Mouse (Mus musculus): Measurements from ENCODE around the gene Tmem151a.

The Tmem151a gene

DNA sequence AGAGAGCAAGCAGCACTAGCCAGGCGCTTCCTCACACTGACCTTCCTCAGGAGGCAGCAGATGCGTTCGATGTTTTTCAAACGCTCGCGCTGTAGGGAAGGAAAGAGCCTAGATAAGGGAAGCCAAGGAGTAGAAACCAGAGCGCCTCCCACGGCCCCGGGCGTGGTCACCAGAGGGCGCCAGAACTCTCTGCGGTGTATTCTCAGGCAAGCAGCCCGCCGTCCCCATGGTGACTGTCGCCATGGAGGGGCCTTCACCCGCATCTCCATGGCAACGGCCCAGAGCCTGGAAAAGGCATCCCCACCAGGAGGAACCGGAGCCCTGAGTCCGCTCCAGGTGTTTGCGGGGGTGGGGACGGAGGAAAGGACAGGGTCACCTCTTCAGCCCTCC, 8.9 kb upstream of the Tmem151a start:
- DNase-seq = peak; percentile 96 to 98

- DNase-seq = no peak
These were observed 8.3 kb upstream of the Tmem151a start for GRCm38 (mm10) chr19:5093481-5094242.

GRCm38 (mm10) chr19:5092083-5092482, 6.8 kb upstream of the Tmem151a start:
- peak in 1 of 2 experiments; percentile 22 for DNase-seq

GRCm38 (mm10) chr19:5089324-5089723, 4.0 kb upstream of the Tmem151a start:
- DNase-seq = peak in 1 of 2 experiments; percentile 31

DNA sequence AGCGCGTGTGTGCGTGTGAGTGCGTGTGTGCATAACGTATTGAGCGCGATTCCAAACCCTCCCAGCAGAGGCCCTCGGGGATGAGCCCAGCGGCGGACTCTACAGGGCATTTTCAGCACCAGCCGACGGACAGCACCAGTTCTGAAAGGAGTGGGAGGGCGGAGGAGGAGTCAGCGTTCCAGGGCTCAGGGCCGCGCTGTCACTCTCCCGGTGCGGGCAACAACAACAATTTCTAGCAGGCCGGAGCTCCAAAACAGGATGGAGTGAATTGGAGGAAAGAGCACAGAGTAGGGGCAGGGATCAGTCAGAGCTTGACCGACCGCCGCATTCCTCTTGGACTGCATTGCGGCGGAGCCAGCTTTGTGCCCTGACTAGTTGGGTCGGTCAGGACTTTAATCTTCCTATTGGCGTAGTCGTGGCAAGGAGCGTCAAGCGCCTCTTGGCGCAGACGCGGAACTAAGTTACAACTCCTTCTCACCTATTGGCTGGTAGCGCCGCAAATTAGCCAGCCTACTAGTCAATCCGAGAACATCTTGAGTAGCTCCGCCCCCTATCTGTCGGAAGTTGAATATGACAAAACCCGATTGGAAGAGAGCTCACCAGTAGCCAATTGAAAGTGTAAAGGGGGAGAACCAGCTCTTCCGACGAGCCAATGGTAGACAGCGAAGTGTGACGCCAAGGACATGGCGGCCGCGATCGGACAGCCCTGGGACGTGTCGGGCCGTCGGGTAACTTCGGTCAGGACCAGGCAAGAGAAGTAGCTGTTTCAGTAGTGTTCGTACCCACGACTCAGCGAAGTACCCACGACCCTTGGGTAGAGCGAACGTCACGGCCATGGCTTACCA, 2.8 kb upstream of the Tmem151a start, which contains the start of gene Yif1a:
Yif1a (plus strand) TSS at position 655 of the 845 bp plus-strand sequence.
- DNase-seq = peak; percentile 90 to 98

DNA sequence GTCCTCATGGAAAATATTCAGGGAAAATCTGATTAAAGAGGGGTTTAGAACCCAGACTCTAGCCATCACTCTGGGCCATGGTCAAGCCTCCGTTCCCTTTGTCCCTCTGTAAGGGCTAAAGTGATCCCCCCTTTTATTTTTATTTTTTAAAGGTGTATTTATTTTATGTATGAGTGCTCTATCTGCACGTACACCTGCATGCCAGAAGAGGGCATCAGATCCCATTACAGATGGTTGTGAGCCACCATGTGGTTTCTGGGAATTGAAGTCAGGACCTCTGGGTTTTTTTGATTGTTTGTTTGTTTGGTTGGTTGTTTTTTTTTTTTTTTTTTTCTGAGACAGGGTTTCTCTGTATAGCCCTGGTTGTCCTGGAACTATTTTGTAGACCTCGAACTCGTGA, 1.2 kb upstream of the Tmem151a start:
- DNase-seq = peak in 1 of 2 experiments; percentile 14

DNA sequence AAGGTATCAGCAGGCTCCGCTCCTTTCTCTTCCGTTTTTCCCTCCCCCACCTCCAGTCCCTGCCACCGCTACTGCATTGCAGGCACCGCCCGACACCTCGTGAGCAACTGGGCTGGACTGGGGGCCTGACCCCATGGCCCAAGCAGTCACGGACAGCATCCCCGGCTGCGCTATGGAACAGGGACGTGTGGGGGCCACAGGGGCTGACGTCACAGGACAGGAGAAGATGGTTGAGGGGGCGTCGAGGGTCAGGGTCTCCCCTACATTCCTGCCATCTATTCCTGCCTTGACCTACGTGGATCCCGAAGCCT, 542 bp downstream of the Tmem151a start:
- DNase-seq = peak; percentile 49 to 57

DNA sequence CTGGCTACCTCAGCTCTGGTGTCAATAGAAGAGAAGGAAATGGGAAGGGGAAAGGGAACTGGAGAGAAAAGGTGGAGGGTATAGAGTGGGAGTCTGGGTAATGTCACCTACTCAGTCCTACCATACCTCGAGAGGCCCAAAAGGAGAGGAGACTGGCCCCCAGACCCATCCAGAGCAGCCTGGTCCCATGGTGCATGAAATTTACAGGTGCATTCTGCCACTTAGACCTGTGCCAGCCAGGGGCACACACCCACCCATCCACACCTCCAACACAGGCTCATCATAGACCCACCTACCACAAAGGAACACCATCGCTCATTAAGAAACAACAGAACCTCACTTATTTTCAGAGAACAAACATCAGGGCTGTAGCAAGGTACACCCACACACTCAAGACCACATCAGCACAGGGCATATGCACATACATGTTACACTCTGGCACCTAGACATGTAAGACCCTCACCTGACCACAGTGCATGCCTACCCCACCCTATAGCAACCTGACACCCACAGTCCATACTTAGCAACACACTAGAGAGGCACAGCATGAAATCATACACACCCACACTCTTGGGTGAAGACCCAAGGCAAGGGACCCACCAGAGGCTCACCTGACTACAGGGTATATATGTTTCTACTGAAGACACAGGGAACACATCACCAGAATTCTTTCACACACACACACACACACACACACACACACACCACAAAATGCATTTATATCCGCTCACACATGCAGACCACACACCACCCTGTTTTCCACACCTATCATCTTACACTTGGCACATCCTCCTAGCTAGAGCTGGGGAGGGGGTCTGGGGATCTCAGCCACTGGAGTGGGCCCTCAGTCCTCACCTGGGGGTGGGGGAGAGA, 1.1 kb downstream of the Tmem151a start:
- DNase-seq = peak in 1 of 2 experiments; percentile 25

DNA sequence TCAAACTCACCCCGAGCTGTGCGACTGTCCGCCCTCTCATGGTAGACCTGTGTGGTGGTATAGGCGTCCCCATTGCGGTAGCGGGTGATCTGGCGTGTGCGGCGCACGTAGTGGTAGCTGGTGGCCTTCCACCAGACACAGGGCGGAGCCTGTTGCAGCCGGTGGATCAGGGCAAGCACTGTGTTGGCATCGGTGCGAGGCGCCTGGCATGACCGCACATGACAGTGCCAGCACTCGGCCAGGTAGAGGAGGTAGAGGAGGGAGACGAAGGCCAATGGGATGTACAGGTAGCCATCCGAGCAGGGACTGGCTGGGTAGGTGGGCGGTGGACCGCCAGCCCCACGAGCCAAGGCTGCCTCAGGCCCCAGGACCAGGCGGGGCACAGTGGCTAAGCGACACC, 2.7 kb downstream of the Tmem151a start:
- DNase-seq = peak; percentile 53 to 54

DNA sequence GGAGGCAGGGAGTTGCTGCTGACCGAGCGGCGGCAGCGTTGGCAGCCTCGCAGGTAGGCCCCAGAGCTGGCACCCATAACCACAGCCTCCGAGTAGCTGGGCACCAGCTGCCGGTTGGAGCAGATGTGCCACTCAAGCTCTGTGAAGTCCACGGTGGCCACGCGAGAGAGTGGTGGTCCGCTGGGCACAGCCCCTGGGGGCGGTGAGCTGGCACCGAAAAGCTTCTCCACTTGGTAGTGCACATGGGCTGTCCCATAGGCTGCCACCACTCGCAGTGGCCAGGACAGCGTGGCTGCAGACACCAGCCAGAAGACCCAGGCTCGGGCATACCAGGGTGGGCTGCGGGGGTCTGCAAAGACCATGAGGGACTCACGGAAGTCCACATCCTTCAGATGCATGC, 3.3 kb downstream of the Tmem151a start:
- no peak for DNase-seq

GRCm38 (mm10) chr19:5079279-5079678, 6.1 kb downstream of the Tmem151a start:
- no peak for DNase-seq

DNA sequence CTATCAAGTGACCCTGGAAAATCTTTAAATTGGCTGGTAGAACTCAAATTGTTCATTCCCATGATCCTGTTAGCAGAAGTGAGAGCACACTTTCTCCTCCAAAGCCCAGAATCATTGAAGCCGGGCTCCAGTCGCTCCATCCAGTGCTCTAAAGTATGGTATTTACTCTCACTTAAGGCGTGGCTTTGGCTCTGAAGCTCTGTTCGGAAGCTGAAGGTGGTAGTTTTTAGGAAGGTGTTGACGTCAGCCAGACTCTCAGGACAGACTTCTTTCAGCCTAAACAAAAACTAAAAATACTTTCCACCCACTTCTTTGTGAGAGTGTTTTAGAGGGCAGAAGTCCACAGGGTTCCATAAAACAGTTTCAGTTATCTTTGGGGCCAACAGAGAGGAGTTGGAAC, 11.8 kb downstream of the Tmem151a start:
- DNase-seq = no peak

GRCm38 (mm10) chr19:5073028-5073427, 12.3 kb downstream of the Tmem151a start:
- peak; percentile 66 to 74 for DNase-seq

DNA sequence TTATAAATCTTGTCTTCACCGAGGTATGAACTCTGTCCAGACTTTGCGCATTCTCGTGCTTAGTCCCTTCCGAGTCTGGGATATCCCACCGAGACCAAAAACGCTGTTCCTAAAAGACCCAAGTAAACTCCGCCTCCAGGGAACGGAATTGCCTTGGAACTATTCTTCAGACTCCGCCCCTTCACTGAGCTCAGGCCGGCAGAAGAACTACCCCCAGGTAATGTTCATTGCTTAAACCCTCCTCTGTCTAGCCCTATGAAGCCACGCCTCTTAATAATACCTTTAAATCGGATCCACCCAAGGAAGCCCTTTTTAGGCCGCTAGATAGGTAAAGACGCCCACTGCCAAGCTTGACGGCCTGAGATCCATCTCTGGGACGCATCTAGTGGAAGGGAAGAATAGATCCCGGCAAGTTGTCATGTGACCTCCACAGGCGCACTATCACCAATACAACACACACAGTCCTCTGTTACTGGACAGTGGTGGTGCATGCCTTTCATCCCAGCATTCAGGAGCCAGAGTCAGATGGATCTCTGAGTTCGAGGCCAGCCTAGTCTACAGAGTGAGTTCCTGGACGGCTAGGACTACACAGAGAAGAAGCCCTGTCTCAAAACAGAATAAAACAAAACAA, 12.8 kb downstream of the Tmem151a start:
- DNase-seq = no peak

DNA sequence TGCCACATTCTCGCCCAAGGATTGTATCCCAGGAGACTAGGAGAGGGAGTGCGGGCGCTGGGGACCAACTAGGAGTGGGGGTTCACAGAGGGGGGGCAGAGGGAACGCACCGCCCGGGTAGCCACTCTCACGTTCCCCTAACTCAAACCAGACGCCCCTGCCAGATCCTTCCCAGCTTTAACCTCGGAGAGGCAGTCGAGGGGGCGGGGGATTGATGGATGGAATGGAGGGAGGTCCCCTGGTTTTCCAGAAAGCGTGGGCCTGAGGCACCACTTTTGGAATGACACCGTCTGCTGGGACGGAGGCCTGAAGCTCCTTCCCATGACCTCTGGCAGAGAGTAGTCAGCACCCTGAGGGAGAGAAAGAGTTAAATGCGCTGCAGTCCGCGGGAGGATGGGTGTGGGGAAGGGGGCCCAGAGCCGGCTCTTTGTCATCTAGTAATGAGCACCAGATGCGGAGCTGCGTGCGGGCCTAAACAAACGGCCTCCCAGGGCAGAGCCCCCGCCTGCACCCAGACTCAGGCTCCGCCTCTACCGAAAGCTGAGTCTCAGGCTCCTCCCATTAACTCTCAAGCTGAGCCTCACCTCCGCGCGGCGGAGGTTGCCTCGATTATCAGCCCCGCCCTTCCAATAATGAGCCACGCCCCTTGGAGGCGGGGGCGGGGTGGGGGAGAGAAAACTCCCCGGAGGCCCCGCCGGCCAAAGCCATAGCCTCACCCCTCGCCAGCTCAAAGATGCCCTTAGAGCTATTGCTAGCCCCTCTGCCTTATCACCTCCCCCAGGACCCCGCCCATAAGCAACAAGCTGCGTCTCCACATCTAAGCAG, 13.6 kb downstream of the Tmem151a start:
- peak; percentile 50 to 59 for DNase-seq

GRCm38 (mm10) chr19:5071077-5071476, 14.3 kb downstream of the Tmem151a start:
- no peak for DNase-seq

GRCm38 (mm10) chr19:5069978-5070377, 15.4 kb downstream of the Tmem151a start:
- no peak for DNase-seq

- DNase-seq = no peak
These were observed 15.8 kb downstream of the Tmem151a start for GRCm38 (mm10) chr19:5069486-5069885.

DNA sequence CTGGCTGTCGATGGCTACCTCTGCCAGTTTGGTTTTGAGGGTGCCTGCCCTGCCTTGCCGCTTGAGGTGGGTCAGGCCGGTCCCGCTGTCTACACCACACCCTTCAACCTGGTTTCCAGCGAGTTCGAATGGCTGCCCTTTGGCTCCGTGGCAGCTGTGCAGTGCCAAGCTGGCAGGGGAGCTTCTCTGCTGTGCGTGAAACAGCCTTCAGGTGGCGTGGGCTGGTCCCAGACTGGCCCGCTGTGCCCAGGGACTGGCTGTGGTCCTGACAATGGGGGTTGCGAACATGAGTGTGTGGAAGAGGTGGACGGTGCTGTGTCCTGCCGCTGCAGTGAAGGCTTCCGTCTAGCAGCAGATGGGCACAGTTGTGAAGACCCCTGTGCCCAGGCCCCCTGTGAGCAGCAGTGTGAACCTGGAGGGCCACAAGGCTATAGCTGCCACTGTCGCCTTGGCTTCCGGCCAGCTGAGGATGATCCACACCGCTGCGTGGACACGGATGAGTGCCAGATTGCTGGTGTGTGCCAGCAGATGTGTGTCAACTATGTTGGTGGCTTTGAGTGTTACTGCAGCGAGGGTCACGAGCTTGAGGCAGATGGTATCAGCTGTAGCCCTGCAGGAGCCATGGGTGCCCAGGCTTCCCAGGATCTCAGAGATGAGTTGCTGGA, 16.6 kb downstream of the Tmem151a start:
- DNase-seq = no peak

DNA sequence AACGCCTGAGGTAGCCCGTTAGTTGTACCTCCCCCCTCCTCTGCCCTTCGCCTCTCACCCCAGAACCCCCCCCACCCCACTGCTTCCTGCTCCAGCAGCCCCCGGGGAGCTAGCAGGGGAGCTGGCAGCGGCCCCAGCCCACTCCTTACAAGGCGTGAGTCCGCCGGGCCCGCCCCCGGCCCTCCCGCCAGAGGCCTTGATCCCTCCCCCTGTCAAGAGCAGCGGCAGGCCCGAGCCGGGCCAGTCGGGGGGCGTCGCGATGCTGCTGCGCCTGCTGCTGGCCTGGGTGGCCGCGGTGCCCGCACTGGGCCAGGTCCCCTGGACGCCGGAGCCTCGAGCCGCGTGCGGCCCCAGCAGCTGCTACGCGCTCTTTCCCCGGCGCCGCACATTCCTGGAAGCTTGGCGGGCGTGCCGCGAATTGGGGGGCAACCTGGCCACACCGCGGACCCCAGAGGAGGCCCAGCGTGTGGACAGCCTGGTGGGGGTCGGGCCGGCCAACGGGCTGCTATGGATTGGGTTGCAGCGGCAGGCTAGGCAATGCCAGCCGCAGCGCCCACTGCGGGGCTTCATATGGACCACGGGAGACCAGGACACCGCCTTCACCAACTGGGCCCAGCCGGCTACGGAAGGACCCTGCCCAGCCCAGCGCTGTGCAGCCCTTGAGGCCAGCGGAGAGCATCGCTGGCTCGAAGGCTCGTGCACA, 17.3 kb downstream of the Tmem151a start, which contains the start of gene Cd248:
Cd248 (plus strand) TSS at position 212 of the 703 bp plus-strand sequence.
- no peak for DNase-seq

Measured in cerebellum, adult 18-20 months (tissue).